Mouse (Mus musculus) CH12.LX (cell line): ENCODE measurements around the gene Gm45902. TPM values are rescaled to one million over a fixed set of nuclear protein-coding genes. Genes with fewer than 3 reads are reported as not detected.

Experiments
- DNase-seq: peaks from one replicate; pipeline ENCODE4 v3.0.0-alpha.2; 2013; ENCODE audit errors: extremely low read depth
- H3K27ac ChIP-seq: 2 replicates; pipeline ENCODE4 v1.5.1; 2012; ENCODE audit warnings: low read depth, mild to moderate bottlenecking, control low read depth, moderate library complexity; ENCODE audit not compliant: insufficient read depth
- H3K27me3 ChIP-seq: replicated peaks from 2 replicates; pipeline ENCODE3; 2012; ENCODE audit warnings: inconsistent platforms
- H3K36me3 ChIP-seq, 2 experiments: replicated peaks in 1 of 2; 2 replicates each; pipeline versions ENCODE3 to v1.6.1; 2012; ENCODE audit warnings: inconsistent platforms in 1 of 2, low read length in 1 of 2, mild to moderate bottlenecking in 1 of 2, mixed read lengths in 1 of 2, moderate library complexity in 1 of 2; ENCODE audit not compliant: control insufficient read depth in 1 of 2, insufficient read depth in 1 of 2
- H3K4me1 ChIP-seq, 2 experiments: 2 replicates each; pipeline ENCODE4 v1.6.1; 2012; ENCODE audit warnings: inconsistent platforms in 1 of 2, moderate library complexity in 1 of 2; ENCODE audit not compliant: insufficient read depth in 2 of 2, control insufficient read depth in 1 of 2
- H3K4me2 ChIP-seq: 2 replicates; pipeline ENCODE4 v1.6.1; 2012; ENCODE audit warnings: low read depth, mild to moderate bottlenecking, control low read depth; ENCODE audit not compliant: poor library complexity, insufficient read depth, severe bottlenecking
- H3K4me3 ChIP-seq, 3 experiments: fragments of 150-350 bp in 1 of 3; sonication (generic) in 1 of 3; replicated peaks in 1 of 3; 2 replicates each; pipeline versions ENCODE3 to v1.5.1; 2011 to 2012; ENCODE audit warnings: low read depth in 2 of 3, low read length in 2 of 3, mild to moderate bottlenecking in 2 of 3, moderate library complexity in 2 of 3, control low read depth in 1 of 3, improper control_type of control experiment in 1 of 3, inconsistent platforms in 1 of 3, mixed read lengths in 1 of 3; ENCODE audit not compliant: poor library complexity in 1 of 3
- H3K79me2 ChIP-seq: replicated peaks from 2 replicates; pipeline ENCODE4 v1.6.1; 2012; ENCODE audit warnings: mild to moderate bottlenecking, moderate library complexity; ENCODE audit not compliant: control insufficient read depth, poor library complexity, insufficient read depth, severe bottlenecking; ENCODE audit errors: extremely low read depth
- H3K9ac ChIP-seq: 2 replicates; pipeline ENCODE4 v1.6.1; 2012; ENCODE audit warnings: low read depth, mild to moderate bottlenecking, control low read depth, moderate library complexity; ENCODE audit not compliant: insufficient read depth
- H3K9me3 ChIP-seq: replicated peaks from 2 replicates; pipeline ENCODE3; 2012; ENCODE audit warnings: low read length, inconsistent platforms, mixed read lengths
- BHLHE40 ChIP-seq: IDR thresholded peaks from 2 replicates; pipeline ENCODE4 v1.6.1; 2011; ENCODE audit warnings: mild to moderate bottlenecking, low read depth, low read length, improper control_type of control experiment
- CHD1 ChIP-seq: IDR thresholded peaks from 2 replicates; pipeline ENCODE4 v1.6.1; 2012; ENCODE audit warnings: low read depth, low read length, improper control_type of control experiment, inconsistent platforms
- E2F4 ChIP-seq: IDR thresholded peaks from 2 replicates; pipeline ENCODE4 v1.6.1; 2011; ENCODE audit warnings: low read depth, low read length, improper control_type of control experiment; ENCODE audit not compliant: insufficient replicate concordance
- EP300 ChIP-seq: IDR thresholded peaks from 2 replicates; pipeline ENCODE4 v1.6.1; 2011; ENCODE audit warnings: low read length, improper control_type of control experiment
- ETS1 ChIP-seq: conservative IDR thresholded peaks from 2 replicates; pipeline ENCODE4 v1.6.1; 2012; ENCODE audit warnings: low read depth, mild to moderate bottlenecking, inconsistent platforms, low read length, improper control_type of control experiment, moderate library complexity
- HCFC1 ChIP-seq: IDR thresholded peaks from 2 replicates; pipeline ENCODE4 v1.6.1; 2012; ENCODE audit warnings: low read depth, mild to moderate bottlenecking, inconsistent platforms, low read length, improper control_type of control experiment
- IRF4 ChIP-seq: IDR thresholded peaks from 2 replicates; pipeline ENCODE4 v1.6.1; 2014; ENCODE audit warnings: low read depth, mild to moderate bottlenecking, inconsistent platforms, low read length, improper control_type of control experiment
- JUN ChIP-seq: IDR thresholded peaks from 2 replicates; pipeline ENCODE4 v1.6.1; 2011; ENCODE audit warnings: low read depth, mild to moderate bottlenecking, low read length, improper control_type of control experiment, moderate library complexity; ENCODE audit not compliant: insufficient read depth
- MAFK ChIP-seq: IDR thresholded peaks from 2 replicates; pipeline ENCODE4 v1.6.1; 2011; ENCODE audit warnings: low read length, improper control_type of control experiment; ENCODE audit not compliant: insufficient replicate concordance
- MAX ChIP-seq: IDR thresholded peaks from 2 replicates; pipeline ENCODE4 v1.6.1; 2011; ENCODE audit warnings: low read length, improper control_type of control experiment
- MYC ChIP-seq: IDR thresholded peaks from 2 replicates; pipeline ENCODE4 v1.6.1; 2011; ENCODE audit warnings: low read depth, mild to moderate bottlenecking, improper control_type of control experiment, low read length
- NRF1 ChIP-seq: IDR thresholded peaks from 2 replicates; pipeline ENCODE4 v1.6.1; 2014; ENCODE audit warnings: low read depth, mild to moderate bottlenecking, inconsistent platforms, low read length, improper control_type of control experiment, moderate library complexity
- PAX5 ChIP-seq: IDR thresholded peaks from 2 replicates; pipeline ENCODE4 v1.6.1; 2012; ENCODE audit warnings: low read length, inconsistent platforms, mixed read lengths
- POLR2AphosphoS2 ChIP-seq: IDR thresholded peaks from 2 replicates; pipeline ENCODE4 v1.6.1; 2011; ENCODE audit warnings: low read depth, low read length, improper control_type of control experiment
- RCOR1 ChIP-seq: conservative IDR thresholded peaks from 2 replicates; pipeline ENCODE4 v1.6.1; 2012; ENCODE audit warnings: low read depth, mild to moderate bottlenecking, inconsistent platforms, low read length, improper control_type of control experiment
- TBP ChIP-seq: conservative IDR thresholded peaks from 2 replicates; pipeline ENCODE4 v1.6.1; 2011; ENCODE audit warnings: low read depth, low read length, improper control_type of control experiment
- TCF12 ChIP-seq: IDR thresholded peaks from 2 replicates; pipeline ENCODE4 v1.6.1; 2014; ENCODE audit warnings: low read depth, mild to moderate bottlenecking, inconsistent platforms, low read length, improper control_type of control experiment
- UBTF ChIP-seq: IDR thresholded peaks from 2 replicates; pipeline ENCODE4 v1.6.1; 2012; ENCODE audit warnings: low read depth, mild to moderate bottlenecking, inconsistent platforms, low read length, improper control_type of control experiment, moderate library complexity
- USF1 ChIP-seq: IDR thresholded peaks from 2 replicates; pipeline ENCODE4 v1.6.1; 2014; ENCODE audit warnings: low read depth, mild to moderate bottlenecking, inconsistent platforms, low read length, improper control_type of control experiment
- USF2 ChIP-seq: conservative IDR thresholded peaks from 2 replicates; pipeline ENCODE4 v1.6.1; 2011; ENCODE audit warnings: low read depth, low read length, improper control_type of control experiment
- ZKSCAN1 ChIP-seq: IDR thresholded peaks from 2 replicates; pipeline ENCODE4 v1.6.1; 2012; ENCODE audit warnings: low read depth, inconsistent platforms, low read length, improper control_type of control experiment, borderline replicate concordance
- dilution Hi-C: fragments of 300-500 bp; cut with MboI; formaldehyde crosslinking; loops from 2 replicates; pipeline ENCODE4 v1.14.3; 2020; ENCODE audit warnings: low sequenced_read_pairs; ENCODE audit not compliant: extremely low pct_unique_long_range_greater_than_20kb, extremely low pct_ligation_motif_present
- in situ Hi-C: fragments of 300-500 bp; cut with MboI; formaldehyde crosslinking; loops from 3 replicates; pipeline ENCODE4 v1.14.3; 2019; ENCODE audit warnings: low sequenced_read_pairs, low pct_ligation_motif_present, low pct_unique_long_range_greater_than_20kb, mixed read lengths
- polyA plus RNA-seq: library from polyadenylated mRNA; unstranded; fragments of >175 nt; gene quantifications from 2 replicates; pipeline ENCODE4 v1.2.1, GENCODE M21; 2012; ENCODE audit warnings: low read depth; ENCODE audit not compliant: insufficient read length
- total RNA-seq, 2 experiments: library from RNA; depleted of rRNA; stranded (reverse); fragments of 300-350 nt in 1 of 2; fragments of >200 nt in 1 of 2; gene quantifications; 2 replicates each; pipeline ENCODE4 v1.2.3; 2012 to 2014

The Gm45902 gene
- total and polyA plus RNA-seq, 3 experiments, result 3.8 to 6.4 (median 4.9) TPM

DNA sequence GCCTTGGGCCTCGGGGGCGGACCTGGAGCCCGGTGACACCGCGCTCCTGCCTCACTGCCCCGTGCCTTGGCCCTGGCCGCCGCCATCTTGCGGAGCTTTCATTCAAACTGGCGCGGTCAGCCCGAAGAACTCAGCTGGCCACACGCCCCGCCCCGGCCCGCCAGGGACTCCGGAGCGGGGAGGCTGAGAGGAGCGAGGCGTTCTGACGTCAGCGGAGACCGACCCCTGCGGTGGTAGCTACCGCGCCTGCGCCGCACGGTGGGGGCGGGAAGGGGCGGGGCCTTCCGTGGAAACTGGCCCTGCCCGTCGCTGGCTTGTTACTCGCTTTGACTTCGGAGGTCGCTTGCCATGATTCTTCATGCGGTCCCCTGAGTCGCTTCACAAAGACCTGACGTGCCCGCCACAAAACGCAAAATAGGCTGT lies 37.7 kb downstream of the Gm45902 start, which contains the start of gene Suv39h2 (continued):
- TF ChIP-seq TBP, result peak; percentile 62; the same call in 1 of the 2 replicates
- TF ChIP-seq EP300, result no peak
- TF ChIP-seq JUN, result no peak
- TF ChIP-seq UBTF, result no peak
- peak; percentile 56 for TF ChIP-seq HCFC1
- TF ChIP-seq BHLHE40, result no peak
- no peak for TF ChIP-seq CHD1
- no peak for TF ChIP-seq MAFK
- TF ChIP-seq USF1, result no peak
- TF ChIP-seq PAX5, result no peak
- peak; percentile 67; the same call in 1 of the 2 replicates for TF ChIP-seq MAX
- TF ChIP-seq ETS1, result peak; percentile 45; the same call in 1 of the 2 replicates
- TF ChIP-seq MYC, result no peak
- TF ChIP-seq E2F4, result no peak
- no peak for TF ChIP-seq USF2
- no peak for TF ChIP-seq ZKSCAN1
- peak; percentile 6; the same call in 1 of the 2 replicates for TF ChIP-seq IRF4
- peak; percentile 74; the same call in 1 of the 2 replicates for TF ChIP-seq POLR2AphosphoS2
- no peak; the same call in 1 of the 2 replicates for TF ChIP-seq RCOR1
- TF ChIP-seq TCF12, result peak; percentile 89

DNA sequence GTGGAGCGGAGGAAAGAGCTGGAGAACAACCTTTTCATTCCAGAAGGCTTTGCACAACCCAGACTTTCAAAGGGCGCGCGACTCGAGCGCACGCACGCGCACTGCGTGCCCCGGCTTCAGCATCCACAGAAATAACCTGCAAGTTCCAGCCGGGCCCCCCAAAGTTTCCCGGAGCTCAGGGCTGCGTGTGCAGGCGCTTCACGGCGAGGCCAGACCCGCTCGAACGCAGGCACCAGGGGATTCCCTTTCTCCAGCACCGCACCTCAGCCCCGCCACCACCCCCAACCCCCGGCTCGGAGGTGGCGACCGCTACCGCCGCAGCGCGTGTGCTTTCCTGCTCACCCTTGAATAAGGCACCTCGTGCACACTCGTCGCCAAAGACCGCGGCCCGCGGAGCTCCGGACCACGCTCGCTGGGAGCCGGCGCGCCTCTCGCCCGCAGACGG lies 38.2 kb downstream of the Gm45902 start:
- H3K79me2 ChIP-seq, result peaks cover 18% of the 10 kb centered on the region
- H3K27me3 ChIP-seq, result no peaks in the 10 kb centered on the region
- H3K9me3 ChIP-seq, result no peaks in the 10 kb centered on the region
- dilution Hi-C loops (no loop called here), in situ Hi-C loops (no loop called here)
- peaks cover 4 to 20% of the 10 kb centered on the region in 2 experiments for H3K36me3 ChIP-seq
- peak overlapping the region; percentile 90 for H3K4me2 ChIP-seq
- TF ChIP-seq NRF1 (peak; percentile 87), PAX5 (no peak)
- DNase-seq, result peak; percentile 52
- H3K9ac ChIP-seq, result peak overlapping the region; percentile 71
- peak overlapping the region; percentile 64 to 95 (median 86) for H3K4me3 ChIP-seq
- peak overlapping the region; percentile 57 for H3K27ac ChIP-seq
- peaks cover 6 to 45% of the 10 kb centered on the region in 2 experiments; a peak in 3 of 4 replicates for H3K4me1 ChIP-seq
